Mouse (Mus musculus): ENCODE measurements around the gene P2ry13. TPM values are rescaled to one million over a fixed set of nuclear protein-coding genes. Genes with fewer than 3 reads are reported as not detected.

Gene P2ry13
- total and polyA plus RNA-seq, 3 experiments = 0.08 to 1.2 (median 1.2) TPM

GRCm38 (mm10) chr3:59175234-59175633 is 35.4 kb downstream of the P2ry13 start:
- TF ChIP-seq MXI1 (IDR thresholded peaks at IDR 0.05; ENCODE audit: low read depth, low read length) = no peak
- peak; percentile 72 to 93 for TF ChIP-seq CTCF (conservative IDR thresholded peaks at IDR 0.05 in 1 of 2, IDR thresholded peaks at IDR 0.05 in 1 of 2; ENCODE audit: low read depth in 2 of 2, low read length in 2 of 2)
- TF ChIP-seq SMC3 (IDR thresholded peaks at IDR 0.05; ENCODE audit: low read depth, low read length) = peak; percentile 95
- peak; percentile 73 for TF ChIP-seq ZC3H11A (IDR thresholded peaks at IDR 0.05; ENCODE audit: low read depth, low read length)
- no peak for TF ChIP-seq GABPA (IDR thresholded peaks at IDR 0.05; ENCODE audit: insufficient replicate concordance, low read depth, low read length)
- TF ChIP-seq CHD1 (IDR thresholded peaks at IDR 0.05; ENCODE audit: low read depth, low read length) = no peak
- TF ChIP-seq POLR2AphosphoS2 (IDR thresholded peaks at IDR 0.05; ENCODE audit: low read depth, low read length) = no peak
- no peak for TF ChIP-seq POLR2A (IDR thresholded peaks at IDR 0.05; ENCODE audit: low read depth, low read length)
- no peak for TF ChIP-seq USF1 (IDR thresholded peaks at IDR 0.05; ENCODE audit: low read depth, low read length)
- Histone ChIP-seq H3K79me2 (replicated peaks; ENCODE audit: control insufficient read depth, extremely low read depth, insufficient read depth, poor library complexity, severe bottlenecking) (no peaks in the 10 kb centered on the region), H3K9ac (ENCODE audit: insufficient read depth, low read depth) (no peak overlapping the region), H3K27me3 (replicated peaks) (no peaks in the 10 kb centered on the region), H3K4me3 (replicated peaks in 1 of 3; ENCODE audit: low read depth in 2 of 3, low read length in 2 of 3, poor library complexity in 1 of 3) (no peak overlapping the region), H3K4me2 (ENCODE audit: insufficient read depth, low read depth, poor library complexity, severe bottlenecking) (peak overlapping the region; percentile 92; the same call in 1 of the 2 replicates), H3K9me3 (replicated peaks; ENCODE audit: low read length) (no peaks in the 10 kb centered on the region), H3K27ac (ENCODE audit: insufficient read depth, low read depth) (no peak overlapping the region), H3K36me3 (replicated peaks in 1 of 2; ENCODE audit: control insufficient read depth in 1 of 2, insufficient read depth in 1 of 2, low read length in 1 of 2) (no peaks in the 10 kb centered on the region), H3K4me1 (ENCODE audit: control insufficient read depth in 1 of 2, insufficient read depth in 2 of 2) (peaks cover 0 to 19% of the 10 kb centered on the region in 2 experiments; a peak in 2 of 4 replicates)
- in situ Hi-C loops (cut with MboI; ENCODE audit: low pct_ligation_motif_present, low pct_unique_long_range_greater_than_20kb, low sequenced_read_pairs) = no loop called here
- peak; percentile 75 for DNase-seq (ENCODE audit: extremely low read depth)
- dilution Hi-C loops (cut with MboI; ENCODE audit: extremely low pct_ligation_motif_present, extremely low pct_unique_long_range_greater_than_20kb, low sequenced_read_pairs) = no loop called here

DNA sequence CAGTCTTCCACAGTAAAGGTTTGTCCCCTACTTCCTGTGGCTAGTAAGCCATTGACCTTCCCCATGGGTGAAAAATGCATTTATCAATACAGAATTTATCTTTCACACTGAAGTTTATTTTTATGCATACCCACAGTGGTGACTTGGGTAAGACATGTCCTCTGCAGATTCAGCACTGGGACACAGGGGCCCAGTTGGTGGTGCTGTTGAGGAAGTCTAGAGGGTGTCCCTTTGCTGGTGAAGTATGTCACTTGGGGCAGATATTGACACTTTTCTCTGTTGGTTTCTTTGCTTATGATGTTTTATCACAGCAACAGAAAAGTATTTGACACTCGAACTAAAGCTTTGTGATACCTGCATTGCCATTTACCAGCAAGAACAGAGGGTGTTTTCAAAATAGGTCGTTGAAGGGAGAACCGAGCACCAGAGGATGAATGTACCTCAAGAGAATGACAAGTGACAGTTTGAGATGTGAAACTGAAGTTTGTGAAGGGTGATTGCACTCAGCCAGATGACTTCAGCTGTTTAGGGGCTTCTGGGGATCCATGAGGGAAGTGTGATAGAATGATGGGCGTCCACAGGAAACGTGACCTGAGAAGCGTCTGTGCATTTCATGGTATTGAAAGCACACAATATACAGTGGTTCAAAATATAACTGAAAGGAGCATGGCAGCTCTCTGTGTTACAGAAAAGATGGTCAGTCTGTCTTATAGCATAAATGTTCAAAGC is 36.1 kb downstream of the P2ry13 start:
- dilution Hi-C loops (cut with MboI; ENCODE audit: extremely low pct_ligation_motif_present, extremely low pct_unique_long_range_greater_than_20kb, low sequenced_read_pairs) = no loop called here
- DNase-seq (ENCODE audit: extremely low read depth) = peak; percentile 34

More for the DNA sequence above, 36.1 kb downstream of the P2ry13 start:
- no peaks in the 10 kb centered on the region for H3K36me3 ChIP-seq (replicated peaks in 1 of 2; ENCODE audit: control insufficient read depth in 1 of 2, insufficient read depth in 1 of 2, low read length in 1 of 2)
- peak overlapping the region; percentile 92 for H3K4me2 ChIP-seq (ENCODE audit: insufficient read depth, low read depth, poor library complexity, severe bottlenecking)
- no peaks in the 10 kb centered on the region for H3K27me3 ChIP-seq (replicated peaks)
- no peak overlapping the region for H3K4me3 ChIP-seq (replicated peaks in 1 of 3; ENCODE audit: low read depth in 2 of 3, low read length in 2 of 3, poor library complexity in 1 of 3)
- in situ Hi-C loops (cut with MboI; ENCODE audit: low pct_ligation_motif_present, low pct_unique_long_range_greater_than_20kb, low sequenced_read_pairs) = loop anchor here (25.0 kb wide), 1 partner anchor 563 kb away; the partner anchor contains the start of gene Gm5538
- H3K4me1 ChIP-seq (ENCODE audit: control insufficient read depth in 1 of 2, insufficient read depth in 2 of 2) = peaks cover 0 to 20% of the 10 kb centered on the region in 2 experiments; a peak in 2 of 4 replicates
- H3K9ac ChIP-seq (ENCODE audit: insufficient read depth, low read depth) = no peak overlapping the region
- H3K9me3 ChIP-seq (replicated peaks; ENCODE audit: low read length) = no peaks in the 10 kb centered on the region
- no peaks in the 10 kb centered on the region for H3K79me2 ChIP-seq (replicated peaks; ENCODE audit: control insufficient read depth, extremely low read depth, insufficient read depth, poor library complexity, severe bottlenecking)
- H3K27ac ChIP-seq (ENCODE audit: insufficient read depth, low read depth) = no peak overlapping the region
- TF ChIP-seq IRF4 (IDR thresholded peaks at IDR 0.05; ENCODE audit: low read depth, low read length) = no peak
- peak; percentile 50 for TF ChIP-seq RAD21 (IDR thresholded peaks at IDR 0.05; ENCODE audit: low read depth, low read length)
- no peak for TF ChIP-seq PAX5 (IDR thresholded peaks at IDR 0.05; ENCODE audit: low read length)
- TF ChIP-seq BHLHE40 (IDR thresholded peaks at IDR 0.05; ENCODE audit: low read depth, low read length) = peak; percentile 70
- peak; percentile 45 for TF ChIP-seq SMC3 (IDR thresholded peaks at IDR 0.05; ENCODE audit: low read depth, low read length)
- TF ChIP-seq ZMIZ1 (IDR thresholded peaks at IDR 0.05; ENCODE audit: low read depth, low read length) = no peak
- TF ChIP-seq CTCF (conservative IDR thresholded peaks at IDR 0.05 in 1 of 2, IDR thresholded peaks at IDR 0.05 in 1 of 2; ENCODE audit: low read depth in 2 of 2, low read length in 2 of 2) = peak in 1 of 2 experiments; percentile 59; a peak in 2 of 4 replicates
- TF ChIP-seq ETS1 (conservative IDR thresholded peaks at IDR 0.05; ENCODE audit: low read depth, low read length) = peak; percentile 29; the same call in 1 of the 2 replicates

Measured in CH12.LX (cell line).